Mouse (Mus musculus) kidney, adult 9 months (tissue): ENCODE data around the gene Arcn1.
A peak's percentile ranks its signal among the peaks of the same experiment; 100 is the strongest.

Experiments
- DNase-seq: peaks from one replicate; pipeline ENCODE4 v3.0.0; 2022

The Arcn1 gene

DNA sequence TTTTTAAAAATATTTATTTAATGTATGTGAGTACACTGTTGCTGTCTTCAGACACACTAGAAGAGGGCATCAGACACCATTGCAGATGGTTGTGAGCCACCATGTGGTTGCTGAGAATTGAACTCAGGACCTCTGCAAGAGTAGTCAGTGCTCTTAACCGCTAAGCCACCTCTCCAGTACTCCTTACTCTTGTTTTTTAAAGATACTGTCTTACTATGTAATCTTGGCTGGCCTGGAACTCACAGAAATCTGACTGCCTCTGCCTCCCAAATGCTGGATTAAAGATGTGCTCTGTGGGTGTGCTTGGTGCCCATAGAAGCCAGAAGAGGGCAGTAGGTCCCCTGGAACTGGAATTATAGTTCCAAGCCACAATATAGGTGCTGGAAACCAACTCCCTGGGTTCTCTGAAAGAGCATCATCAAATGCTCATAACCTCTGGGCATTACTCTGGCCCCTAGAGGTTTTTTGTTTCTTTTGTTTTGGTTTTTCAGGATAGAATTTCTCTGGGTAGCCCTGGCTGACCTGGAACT lies 26.9 kb downstream of the Arcn1 start:
- no peak for DNase-seq

GRCm38 (mm10) chr9:44737240-44737949 lies 30.2 kb downstream of the Arcn1 start:
- DNase-seq: peak; percentile 65

GRCm38 (mm10) chr9:44736301-44736700 lies 31.3 kb downstream of the Arcn1 start:
- peak; percentile 72 for DNase-seq

DNA sequence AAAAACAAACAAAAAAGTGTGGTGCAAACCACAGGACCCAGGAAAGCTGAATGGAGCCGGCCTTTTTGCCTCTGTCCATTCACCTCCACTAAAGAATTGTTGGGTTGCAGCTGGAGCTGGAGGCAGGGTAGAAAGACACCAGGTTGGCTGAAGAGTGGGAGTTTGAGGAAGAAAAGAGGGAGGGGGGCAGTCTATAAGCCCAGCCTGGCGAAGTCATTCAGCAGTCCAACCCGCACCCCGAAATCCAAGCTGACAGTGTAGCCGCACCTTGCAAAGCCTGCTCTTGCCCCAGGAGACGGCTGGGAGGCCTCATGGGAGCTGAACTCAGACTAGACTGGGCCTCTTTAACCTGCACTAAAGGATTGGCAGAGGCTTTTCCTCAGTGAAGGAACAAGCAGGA lies 31.8 kb downstream of the Arcn1 start:
- peak; percentile 23 for DNase-seq

DNA sequence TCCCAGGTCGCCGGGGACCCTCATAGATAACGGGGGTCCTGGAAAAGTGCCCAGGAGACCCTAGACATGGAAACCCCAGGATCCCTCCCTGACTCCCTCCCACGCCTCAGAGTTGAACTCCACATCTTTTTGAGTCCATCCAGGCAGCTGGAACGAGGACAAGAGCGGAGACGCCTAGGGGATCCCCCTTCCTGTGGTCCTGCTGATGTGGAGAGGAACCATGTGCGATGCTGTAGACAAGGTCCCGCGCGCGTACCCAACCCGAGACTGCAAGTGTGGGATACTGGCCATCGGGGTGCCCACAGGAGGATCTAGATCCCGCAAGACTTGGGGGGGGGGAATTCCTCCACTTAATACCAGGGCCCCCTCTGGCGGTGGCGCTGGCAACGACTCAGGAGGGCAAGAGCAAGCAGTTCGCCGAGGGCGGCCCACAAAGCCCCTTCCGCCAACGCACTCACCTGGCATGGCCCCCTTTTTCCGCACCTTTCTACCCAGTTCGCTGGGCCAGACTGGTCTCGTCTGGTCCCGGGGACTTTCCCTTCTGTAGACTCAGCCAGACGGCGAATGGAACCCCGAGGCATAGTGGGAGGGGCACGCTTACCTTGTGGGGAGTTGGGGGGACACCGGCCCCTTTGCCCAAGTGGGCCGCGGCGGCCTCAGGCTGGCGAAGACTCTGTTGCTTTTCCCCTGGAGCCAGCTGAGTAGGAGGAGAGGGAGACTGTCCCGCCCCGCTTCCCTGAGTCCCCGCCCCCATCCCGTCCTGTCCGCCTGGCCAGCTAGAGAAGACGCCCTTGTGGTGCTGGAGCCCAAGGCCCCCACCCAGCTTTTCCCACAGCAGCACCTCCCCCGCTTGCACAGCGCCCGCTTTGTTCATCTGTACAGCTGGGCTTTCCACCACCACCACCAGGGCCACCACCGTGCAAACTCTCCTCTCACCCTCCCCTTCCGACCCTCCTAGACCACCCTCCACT lies 32.8 kb downstream of the Arcn1 start, which contains the start of gene Phldb1:
Phldb1 (minus strand) TSS at position 675 of the 971 bp plus-strand sequence.
- peak; percentile 76 for DNase-seq

- DNase-seq: peak; percentile 42
Measured at GRCm38 (mm10) chr9:44733671-44734523, 33.7 kb downstream of the Arcn1 start.

DNA sequence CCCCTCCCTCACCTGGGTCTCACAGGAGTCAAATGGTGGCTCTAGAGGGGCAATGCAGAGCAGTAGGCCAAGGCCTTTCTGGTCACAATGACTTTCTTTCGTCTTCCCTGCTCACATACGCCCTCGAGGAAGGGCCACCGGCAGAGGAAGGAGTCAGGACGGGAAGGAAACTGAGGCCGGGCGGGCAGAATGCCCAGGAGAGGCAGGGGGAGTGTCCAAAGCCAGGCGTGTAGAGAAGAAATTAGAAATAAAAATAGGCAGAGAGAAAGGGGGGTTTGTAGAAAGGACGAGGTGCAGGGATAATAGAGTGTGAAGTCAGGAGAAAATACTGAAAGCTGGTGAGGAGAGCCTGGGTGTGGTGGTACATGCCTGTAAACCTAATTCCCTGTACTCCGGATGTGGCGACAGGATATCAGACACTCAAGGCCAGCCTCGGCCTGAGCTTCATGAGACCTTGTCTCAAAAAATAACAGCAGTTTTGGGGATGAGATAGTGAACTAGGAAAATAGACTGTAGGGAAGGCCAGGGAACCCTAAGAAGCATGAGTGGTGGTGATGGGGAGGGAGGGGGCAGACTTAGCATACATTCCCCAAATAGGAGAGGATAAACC lies 34.6 kb downstream of the Arcn1 start:
- DNase-seq: no peak

DNA sequence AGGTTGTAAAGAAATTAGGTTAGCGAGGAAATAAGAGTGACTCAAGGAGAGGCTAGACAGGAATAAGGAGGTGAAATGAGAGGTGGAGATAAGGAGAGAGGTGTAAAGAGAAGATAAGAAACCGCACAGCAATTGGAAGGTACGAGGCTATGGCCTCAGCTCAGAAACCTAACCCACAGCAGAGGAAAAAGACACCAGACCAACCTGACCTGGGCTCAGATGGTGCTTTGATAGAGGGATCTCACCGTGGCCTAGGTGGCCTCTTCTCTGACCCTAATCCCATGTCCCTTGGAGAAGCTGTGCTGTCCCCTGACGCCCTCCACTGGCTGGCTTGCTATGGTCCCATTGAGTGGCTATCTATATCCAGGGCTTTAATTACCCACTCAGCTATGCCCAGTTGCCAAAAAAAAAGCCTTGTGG lies 35.5 kb downstream of the Arcn1 start:
- DNase-seq: no peak

GRCm38 (mm10) chr9:44727441-44727840 lies 40.2 kb downstream of the Arcn1 start:
- DNase-seq: no peak

DNA sequence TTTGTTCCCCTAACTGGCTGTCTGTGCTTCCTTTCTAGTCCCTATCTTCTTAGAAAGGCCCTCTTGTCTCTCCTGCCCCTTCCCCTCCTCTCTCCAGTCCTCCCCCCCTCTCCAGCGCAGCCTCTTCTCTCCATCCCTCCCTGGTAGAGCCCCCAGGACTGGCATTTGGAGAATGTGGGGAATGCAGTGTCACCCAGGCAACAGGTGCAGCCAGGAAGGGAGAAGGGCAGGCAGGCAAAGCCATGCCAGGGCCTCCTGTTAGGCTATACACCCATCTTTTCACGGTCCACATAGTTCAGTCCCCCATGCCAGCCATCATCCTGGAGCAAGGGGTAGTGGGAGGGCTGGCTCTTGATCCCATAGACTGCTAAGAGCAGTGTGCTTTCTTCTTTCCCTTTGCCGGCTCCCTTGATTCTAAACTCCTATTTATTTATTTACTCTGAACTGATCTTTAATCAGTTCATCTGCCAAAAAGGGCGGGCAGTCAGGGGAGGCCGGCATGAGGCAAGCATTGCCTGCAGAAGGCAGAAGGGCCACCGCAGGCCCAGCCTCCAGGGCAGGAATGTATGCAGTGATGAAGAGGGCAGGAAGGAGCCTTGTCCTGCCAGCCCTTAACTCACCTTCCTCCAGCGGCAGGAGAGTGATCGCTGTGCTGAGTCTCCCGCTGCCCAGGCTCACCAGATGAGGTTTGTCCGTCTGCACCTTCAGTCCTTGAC lies 41.1 kb downstream of the Arcn1 start:
- peak; percentile 79 for DNase-seq

DNA sequence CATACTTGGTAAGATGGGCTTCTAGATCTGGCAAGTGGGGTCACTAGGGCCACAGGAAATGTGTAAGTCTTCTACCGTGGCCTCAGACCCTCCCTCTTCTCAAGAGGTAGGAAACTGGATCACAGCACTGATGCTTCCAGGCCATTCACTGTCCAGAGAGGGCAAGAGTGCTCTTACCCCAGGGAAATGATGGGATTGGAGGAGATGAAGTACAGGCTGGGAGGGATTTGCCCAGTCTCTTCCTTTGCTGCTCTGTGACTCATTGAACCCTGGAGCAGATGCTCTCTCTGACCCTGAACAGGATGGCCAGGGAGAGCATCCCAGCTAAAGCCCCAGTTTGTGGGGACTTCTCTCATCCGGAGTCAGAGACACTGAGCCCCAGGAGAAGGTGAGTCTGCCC lies 43.0 kb downstream of the Arcn1 start:
- DNase-seq: no peak

- peak; percentile 52 for DNase-seq
Measured at GRCm38 (mm10) chr9:44724223-44724622, 43.4 kb downstream of the Arcn1 start.

- DNase-seq: peak; percentile 47
Measured at GRCm38 (mm10) chr9:44723521-44724041, 44.1 kb downstream of the Arcn1 start.

DNA sequence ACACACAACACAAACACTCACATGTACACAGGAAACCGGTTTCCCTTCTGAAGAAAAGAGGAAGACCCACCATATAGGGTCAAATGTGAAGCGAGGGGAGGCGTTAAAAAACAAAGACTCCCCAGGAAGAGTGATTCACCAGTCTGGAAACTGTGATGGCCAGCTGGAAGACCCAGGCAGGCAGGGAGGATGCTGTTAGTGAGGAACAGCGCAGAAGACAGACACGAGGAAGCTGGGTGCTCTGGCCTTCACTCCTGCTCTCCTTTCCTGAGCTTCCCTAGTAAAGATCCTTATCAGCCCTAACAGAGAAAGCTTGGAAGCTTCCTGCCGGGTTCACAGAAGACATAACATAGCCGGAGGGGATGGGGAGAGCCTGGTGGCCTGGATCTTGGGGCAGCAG lies 44.6 kb downstream of the Arcn1 start:
- peak; percentile 31 for DNase-seq

DNA sequence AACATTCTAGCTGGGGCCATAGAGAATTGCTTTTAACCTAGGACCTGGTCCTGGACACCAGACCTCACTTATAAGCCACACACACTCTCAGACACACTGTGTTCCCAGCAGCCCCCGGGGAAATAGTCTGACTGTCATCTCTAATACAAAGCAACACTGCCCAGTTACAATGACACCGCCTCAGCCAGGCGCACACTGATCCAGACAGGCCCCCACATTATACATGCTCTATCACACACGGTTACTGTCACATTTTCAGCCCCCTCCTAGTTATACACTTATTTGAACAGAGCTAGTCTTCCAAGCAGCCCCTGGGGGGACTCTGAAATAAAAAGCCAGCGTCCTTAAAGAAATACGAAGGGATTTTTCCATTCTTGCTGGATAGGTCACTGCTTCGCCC lies 45.1 kb downstream of the Arcn1 start:
- DNase-seq: no peak

- DNase-seq: peak; percentile 24
Measured at GRCm38 (mm10) chr9:44721877-44722186, 45.8 kb downstream of the Arcn1 start.

- DNase-seq: peak; percentile 93
Measured at GRCm38 (mm10) chr9:44721154-44721876, 46.3 kb downstream of the Arcn1 start.

- DNase-seq: peak; percentile 36
Measured at GRCm38 (mm10) chr9:44720358-44721153, 47.1 kb downstream of the Arcn1 start.

- DNase-seq: no peak
Measured at GRCm38 (mm10) chr9:44719632-44720357, 47.9 kb downstream of the Arcn1 start.
